Mouse (Mus musculus): ENCODE data around the gene Rnase11. TPM values are rescaled to one million over a fixed set of nuclear protein-coding genes. Genes with fewer than 3 reads are reported as not detected.

Rnase11 gene
- total and polyA plus RNA-seq, 3 experiments, result not detected

- no peaks in the 10 kb centered on the region for H3K79me2 ChIP-seq (ENCODE audit: control insufficient read depth, insufficient read depth, low read length, poor library complexity)
- TF ChIP-seq ELF1 (IDR thresholded peaks at IDR 0.05; ENCODE audit: low read depth, low read length) (no peak), ZMIZ1 (IDR thresholded peaks at IDR 0.05; ENCODE audit: low read depth, low read length) (no peak), ZKSCAN1 (IDR thresholded peaks at IDR 0.05; ENCODE audit: low read depth, low read length) (no peak), TCF12 (IDR thresholded peaks at IDR 0.05; ENCODE audit: low read depth, low read length) (no peak), MYB (IDR thresholded peaks at IDR 0.05; ENCODE audit: low read depth, low read length) (no peak), GABPA (IDR thresholded peaks at IDR 0.05; ENCODE audit: low read depth, low read length) (no peak), NELFE (IDR thresholded peaks at IDR 0.05; ENCODE audit: low read depth, low read length) (no peak), MEF2A (IDR thresholded peaks at IDR 0.05; ENCODE audit: extremely low read depth, insufficient replicate concordance, low read depth, low read length, poor library complexity, severe bottlenecking) (no peak), MYC (IDR thresholded peaks at IDR 0.05; ENCODE audit: low read depth, low read length) (no peak), ETS1 (IDR thresholded peaks at IDR 0.05; ENCODE audit: low read depth, low read length) (no peak), KAT2A (conservative IDR thresholded peaks at IDR 0.05; ENCODE audit: low read depth, low read length) (no peak), CTCF (IDR thresholded peaks at IDR 0.05 in 2 of 3, conservative IDR thresholded peaks at IDR 0.05 in 1 of 3; ENCODE audit: control insufficient read depth in 1 of 3, insufficient read depth in 1 of 3, low read depth in 2 of 3, low read length in 3 of 3, poor library complexity in 1 of 3, severe bottlenecking in 1 of 3) (no peak), NRF1 (IDR thresholded peaks at IDR 0.05; ENCODE audit: insufficient read depth, low read depth, low read length, poor library complexity, severe bottlenecking) (no peak), MAX (IDR thresholded peaks at IDR 0.05; ENCODE audit: low read length) (no peak), TBP (IDR thresholded peaks at IDR 0.05; ENCODE audit: low read depth, low read length) (no peak), RAD21 (IDR thresholded peaks at IDR 0.05; ENCODE audit: low read depth, low read length) (no peak), POLR2AphosphoS5 (IDR thresholded peaks at IDR 0.05; ENCODE audit: borderline replicate concordance, low read depth, low read length) (no peak), MXI1 (IDR thresholded peaks at IDR 0.05; ENCODE audit: low read depth, low read length) (no peak)
- H3K27me3 ChIP-seq (ENCODE audit: control insufficient read depth in 1 of 2, insufficient read depth in 2 of 2, low read length in 2 of 2), result no peaks in the 10 kb centered on the region
- peaks cover 0 to 2% of the 10 kb centered on the region in 2 experiments; a peak in 2 of 4 replicates for H3K36me3 ChIP-seq (ENCODE audit: control insufficient read depth in 1 of 2, insufficient read depth in 2 of 2, low read length in 2 of 2)
- H3K9ac ChIP-seq (ENCODE audit: control insufficient read depth, low read depth, low read length, poor library complexity, severe bottlenecking), result peak overlapping the region; percentile 42
- peak overlapping the region; percentile 71 to 74 for H3K4me3 ChIP-seq (ENCODE audit: control insufficient read depth in 1 of 2, insufficient read depth in 1 of 2, low read depth in 2 of 2, low read length in 2 of 2)
- H3K27ac ChIP-seq (ENCODE audit: control insufficient read depth, low read depth, low read length), result 0 out of 2 replicates have a peak overlapping the region, but pooled peaks have one; percentile 16
- no peak for DNase-seq (ENCODE audit: low read depth, low spot score)
- H3K9me3 ChIP-seq (replicated peaks; ENCODE audit: insufficient read depth, low read length), result no peaks in the 10 kb centered on the region
- peaks cover 0 to 7% of the 10 kb centered on the region in 2 experiments; a peak in 2 of 4 replicates for H3K4me1 ChIP-seq (ENCODE audit: control insufficient read depth in 1 of 2, insufficient read depth in 2 of 2, low read length in 2 of 2)
These were observed 39.7 kb upstream of the Rnase11 start for GRCm38 (mm10) chr14:51089674-51090076.

GRCm38 (mm10) chr14:51088970-51089673 lies 39.2 kb upstream of the Rnase11 start:
- Histone ChIP-seq H3K27ac (ENCODE audit: control insufficient read depth, low read depth, low read length) (0 out of 2 replicates have a peak overlapping the region, but pooled peaks have one; percentile 3), H3K79me2 (ENCODE audit: control insufficient read depth, insufficient read depth, low read length, poor library complexity) (no peaks in the 10 kb centered on the region), H3K4me3 (ENCODE audit: control insufficient read depth in 1 of 2, insufficient read depth in 1 of 2, low read depth in 2 of 2, low read length in 2 of 2) (peak overlapping the region; percentile 18 to 83), H3K4me1 (ENCODE audit: control insufficient read depth in 1 of 2, insufficient read depth in 2 of 2, low read length in 2 of 2) (peaks cover 0 to 7% of the 10 kb centered on the region in 2 experiments; a peak in 2 of 4 replicates), H3K27me3 (ENCODE audit: control insufficient read depth in 1 of 2, insufficient read depth in 2 of 2, low read length in 2 of 2) (no peaks in the 10 kb centered on the region), H3K9me3 (replicated peaks; ENCODE audit: insufficient read depth, low read length) (no peaks in the 10 kb centered on the region), H3K9ac (ENCODE audit: control insufficient read depth, low read depth, low read length, poor library complexity, severe bottlenecking) (peak overlapping the region; percentile 45), H3K36me3 (ENCODE audit: control insufficient read depth in 1 of 2, insufficient read depth in 2 of 2, low read length in 2 of 2) (peaks cover 0 to 2% of the 10 kb centered on the region in 2 experiments; a peak in 2 of 4 replicates)
- TF ChIP-seq USF2 (IDR thresholded peaks at IDR 0.05; ENCODE audit: borderline replicate concordance in 1 of 2, insufficient read depth in 1 of 2, low read depth in 1 of 2, low read length in 2 of 2) (no peak), CHD2 (IDR thresholded peaks at IDR 0.05; ENCODE audit: low read length) (no peak), CHD1 (IDR thresholded peaks at IDR 0.05; ENCODE audit: low read depth, low read length) (no peak), GATA1 (IDR thresholded peaks at IDR 0.05; ENCODE audit: low read depth, low read length) (peak; percentile 78), MAX (IDR thresholded peaks at IDR 0.05; ENCODE audit: low read length) (no peak), CTCF (IDR thresholded peaks at IDR 0.05 in 2 of 3, conservative IDR thresholded peaks at IDR 0.05 in 1 of 3; ENCODE audit: control insufficient read depth in 1 of 3, insufficient read depth in 1 of 3, low read depth in 2 of 3, low read length in 3 of 3, poor library complexity in 1 of 3, severe bottlenecking in 1 of 3) (no peak), TAL1 (IDR thresholded peaks at IDR 0.05; ENCODE audit: low read length) (0 out of 2 replicates have a peak, but pooled peaks have one; percentile 4), TBP (IDR thresholded peaks at IDR 0.05; ENCODE audit: low read depth, low read length) (peak; percentile 99), MEF2A (IDR thresholded peaks at IDR 0.05; ENCODE audit: extremely low read depth, insufficient replicate concordance, low read depth, low read length, poor library complexity, severe bottlenecking) (no peak)
- peak; percentile 97 for DNase-seq (ENCODE audit: low read depth, low spot score)

Data from MEL (cell line).